Mouse (Mus musculus) lung, embryonic 14.5 days (tissue): Measurements from ENCODE around the gene Ubash3b. TPM values are rescaled to one million over a fixed set of nuclear protein-coding genes. Genes with fewer than 3 reads are reported as not detected.
A peak's percentile ranks its signal among the peaks of the same experiment; 100 is the strongest.

Experiments used
- ATAC-seq: fragments of 200-750 bp; cut with Nextera tagmentation; 2 replicates; pipeline ENCODE4 v1.8.0; 2017; ENCODE audit warnings: mild to moderate bottlenecking, moderate TSS enrichment, moderate library complexity; ENCODE audit not compliant: insufficient read depth
- DNase-seq: peaks from one replicate; pipeline ENCODE4 v3.0.0-alpha.2; 2015
- H3K27ac ChIP-seq: fragments of 300-500 bp; sonication (generic); 2 replicates; pipeline ENCODE4 v1.5.1; 2014; ENCODE audit warnings: low read depth, mild to moderate bottlenecking, moderate library complexity
- H3K27me3 ChIP-seq: fragments of 300-500 bp; sonication (generic); 2 replicates; pipeline ENCODE4 v1.6.1; 2014; ENCODE audit warnings: low read length, control low read depth; ENCODE audit not compliant: insufficient read depth
- H3K36me3 ChIP-seq: fragments of 300-500 bp; sonication (generic); 2 replicates; pipeline ENCODE4 v1.6.1; 2014; ENCODE audit warnings: control low read depth; ENCODE audit not compliant: insufficient read depth
- H3K4me1 ChIP-seq: fragments of 300-500 bp; sonication (generic); 2 replicates; pipeline ENCODE4 v1.6.1; 2014; ENCODE audit warnings: antibody characterized with exemption, control low read depth; ENCODE audit not compliant: insufficient read depth
- H3K4me2 ChIP-seq: fragments of 300-500 bp; sonication (generic); 2 replicates; pipeline ENCODE4 v1.6.1; 2014; ENCODE audit warnings: mild to moderate bottlenecking
- H3K4me3 ChIP-seq: fragments of 300-500 bp; sonication (generic); 2 replicates; pipeline ENCODE4 v1.5.1; 2014; ENCODE audit warnings: low read depth, low read length
- H3K9ac ChIP-seq: fragments of 300-500 bp; sonication (generic); 2 replicates; pipeline ENCODE4 v1.6.1; 2014
- H3K9me3 ChIP-seq: fragments of 300-500 bp; sonication (generic); 2 replicates; pipeline ENCODE4 v1.6.1; 2016; ENCODE audit warnings: low read depth, low read length, control low read depth
- CTCF ChIP-seq: IDR thresholded peaks from 2 replicates; pipeline ENCODE4 v1.5.1; 2016; ENCODE audit warnings: antibody characterized with exemption, low read depth
- WGBS: fragments of 180-500 bp; shearing (Covaris S2); extraction: QIAGEN DNeasy Blood & Tissue Kit; methylation state at CpG from one replicate; pipeline ENCODE4 v1.1.7; 2014; 5-methylcytosine and 5-hydroxymethylcytosine counted together
- polyA plus RNA-seq: library from polyadenylated mRNA; unstranded; fragments of >200 nt; fragmentation: Nextera tagmentation; extraction: Ambion mirVana; gene quantifications from 2 replicates; pipeline ENCODE4 v1.2.1, GENCODE M21; 2014

Gene Ubash3b
- polyA plus RNA-seq, 1 experiment from 2014 or later, result 8.0 TPM

DNA sequence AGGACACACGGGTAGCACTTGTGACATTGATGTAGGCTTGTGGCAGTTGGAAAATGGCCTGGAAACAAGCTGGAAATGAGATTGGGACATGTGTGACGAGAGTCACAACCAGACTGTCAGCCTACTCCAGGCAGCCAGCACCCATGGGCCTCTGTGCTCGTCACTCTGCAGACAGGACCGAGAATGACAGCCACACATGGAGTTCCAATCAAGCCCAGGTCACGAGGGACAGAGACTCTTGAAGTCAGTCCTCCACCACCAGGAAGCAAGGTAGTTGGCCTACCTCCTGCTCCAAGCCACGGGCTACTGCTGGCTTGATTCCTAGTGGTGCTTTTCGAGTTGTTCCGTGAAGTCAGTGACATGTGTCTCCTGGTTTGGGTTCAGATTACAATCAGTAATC, 20.3 kb upstream of the Ubash3b start:
- TF ChIP-seq CTCF, result no peak
- H3K9me3 ChIP-seq, result no peaks in the 10 kb centered on the region
- no peaks in the 10 kb centered on the region for H3K36me3 ChIP-seq
- DNase-seq (no peak), ATAC-seq (no peak)
- no peak overlapping the region for H3K27ac ChIP-seq
- no peak overlapping the region for H3K4me3 ChIP-seq
- H3K4me1 ChIP-seq, result no peaks in the 10 kb centered on the region
- no peak overlapping the region for H3K9ac ChIP-seq
- H3K4me2 ChIP-seq, result no peak overlapping the region
- no peaks in the 10 kb centered on the region for H3K27me3 ChIP-seq
- WGBS, result 64% methylated on average over 8 of the region's 8 CpGs

DNA sequence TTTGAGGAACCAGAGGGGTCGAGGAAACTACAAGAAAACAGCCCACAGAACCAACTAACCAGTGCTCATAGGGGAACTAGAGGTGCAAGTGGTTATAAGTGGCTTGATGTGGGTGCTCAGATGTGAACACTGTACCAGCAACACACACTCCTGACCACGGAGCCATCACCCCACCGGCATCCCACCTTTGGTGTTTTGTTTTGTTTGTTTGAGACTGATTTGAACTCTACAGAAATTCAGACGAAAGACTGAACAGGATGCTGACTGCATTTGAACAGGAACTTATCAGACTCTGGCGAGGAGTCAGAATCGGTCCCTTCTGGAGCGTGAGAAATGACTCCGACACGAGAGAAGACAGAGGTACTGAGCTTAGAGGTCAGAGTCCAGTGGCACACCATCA, 19.9 kb upstream of the Ubash3b start:
- H3K27me3 ChIP-seq, result no peaks in the 10 kb centered on the region
- H3K36me3 ChIP-seq, result no peaks in the 10 kb centered on the region
- no peak for TF ChIP-seq CTCF
- no peak for ATAC-seq
- no peak overlapping the region for H3K9ac ChIP-seq
- H3K4me2 ChIP-seq, result no peak overlapping the region
- H3K4me3 ChIP-seq, result no peak overlapping the region
- no peaks in the 10 kb centered on the region for H3K9me3 ChIP-seq
- H3K4me1 ChIP-seq, result no peaks in the 10 kb centered on the region
- no peak overlapping the region for H3K27ac ChIP-seq
- no peak for DNase-seq
- 71% methylated on average over 9 of the region's 9 CpGs for WGBS

DNA sequence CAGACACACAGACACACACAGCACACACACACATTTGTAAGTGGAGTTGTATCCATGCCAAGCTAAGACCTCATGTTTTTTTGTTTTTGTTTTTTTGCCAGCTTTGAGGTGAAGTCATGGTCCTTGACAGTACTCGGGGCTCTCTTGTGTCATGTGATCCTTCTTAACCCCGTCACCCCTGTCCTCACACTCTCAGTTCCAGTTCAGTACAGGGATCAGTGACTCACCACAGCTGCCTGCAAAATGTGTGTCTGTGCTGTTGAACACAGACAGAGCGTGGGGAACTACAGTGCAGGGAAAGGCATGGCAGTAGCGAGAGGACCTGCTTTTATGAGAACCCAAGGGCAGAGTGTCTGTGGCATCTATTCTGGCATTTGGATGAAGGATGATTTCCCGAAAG, 17.6 kb upstream of the Ubash3b start:
- Histone ChIP-seq H3K9me3 (no peaks in the 10 kb centered on the region), H3K9ac (no peak overlapping the region), H3K4me1 (no peaks in the 10 kb centered on the region), H3K36me3 (no peaks in the 10 kb centered on the region), H3K4me3 (no peak overlapping the region), H3K27ac (no peak overlapping the region), H3K27me3 (no peaks in the 10 kb centered on the region), H3K4me2 (no peak overlapping the region)
- 65% methylated on average over 5 of the region's 5 CpGs for WGBS
- ATAC-seq, result no peak
- no peak for TF ChIP-seq CTCF
- DNase-seq, result no peak

DNA sequence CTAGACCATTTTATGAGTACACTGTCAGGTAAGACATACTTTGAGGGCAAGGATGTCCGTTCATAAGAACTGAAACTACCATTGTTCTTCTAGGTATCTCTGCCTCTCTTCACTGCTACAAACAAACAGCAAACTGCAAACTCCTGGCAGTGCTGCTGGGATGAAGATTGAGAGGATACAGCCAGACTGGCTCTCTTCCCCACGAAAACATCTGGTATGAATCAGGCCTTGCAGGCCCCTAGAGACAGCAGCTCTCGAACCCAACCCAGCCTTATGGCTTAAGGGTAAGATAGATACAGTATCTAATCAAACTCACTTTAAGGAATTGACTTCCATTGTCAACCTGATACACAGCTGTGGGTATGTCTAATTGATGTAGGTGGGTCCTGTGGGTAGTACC, 11.7 kb upstream of the Ubash3b start:
- WGBS, result 71% methylated on average over 3 of the region's 3 CpGs
- Histone ChIP-seq H3K27ac (no peak overlapping the region), H3K9me3 (no peaks in the 10 kb centered on the region), H3K4me1 (no peaks in the 10 kb centered on the region), H3K4me3 (no peak overlapping the region), H3K36me3 (no peaks in the 10 kb centered on the region), H3K9ac (no peak overlapping the region), H3K27me3 (no peaks in the 10 kb centered on the region), H3K4me2 (no peak overlapping the region)
- ATAC-seq (no peak), DNase-seq (no peak)
- no peak for TF ChIP-seq CTCF

DNA sequence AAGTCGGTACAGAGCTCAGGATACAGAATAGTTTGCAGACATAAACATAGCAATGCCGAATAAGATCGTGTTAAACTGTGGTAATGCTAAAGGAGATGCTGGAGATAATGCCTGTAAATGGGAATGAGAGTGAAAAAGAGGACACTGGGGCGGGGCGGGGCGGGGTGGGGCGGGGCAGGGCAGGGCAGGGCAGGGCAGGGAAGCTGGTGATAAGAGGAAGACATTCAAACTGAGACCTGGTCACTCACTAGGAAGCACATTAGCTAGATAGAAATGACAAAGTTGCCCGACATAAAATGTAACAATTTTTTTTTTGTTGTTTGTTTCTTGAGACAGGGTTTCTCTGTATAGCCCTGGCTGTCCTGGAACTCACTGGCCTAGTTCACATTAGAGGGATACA, 10.9 kb upstream of the Ubash3b start:
- no peak for TF ChIP-seq CTCF
- ATAC-seq, result no peak

DNA sequence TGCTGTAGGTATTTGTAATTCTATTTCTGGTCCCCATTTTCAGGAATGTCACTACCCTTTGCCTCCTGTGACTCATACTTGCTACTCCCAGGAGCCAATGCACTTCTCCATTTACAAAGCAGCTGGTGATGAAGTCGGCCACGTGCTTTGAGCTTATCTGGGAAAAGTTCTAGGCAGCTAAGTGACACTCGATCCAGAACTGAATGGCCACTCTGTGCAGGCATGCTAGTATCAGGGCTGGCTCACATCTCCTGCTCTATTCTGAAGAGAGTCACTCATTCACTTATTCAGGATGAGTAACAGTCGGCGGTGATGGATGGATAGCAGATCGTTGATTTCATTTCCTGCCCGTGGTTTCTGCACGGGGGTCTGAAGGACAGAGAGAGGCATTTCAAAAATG, 8.5 kb upstream of the Ubash3b start:
- H3K27me3 ChIP-seq, result no peaks in the 10 kb centered on the region
- no peaks in the 10 kb centered on the region for H3K4me1 ChIP-seq
- no peaks in the 10 kb centered on the region for H3K36me3 ChIP-seq
- no peak overlapping the region for H3K4me3 ChIP-seq
- no peak for ATAC-seq
- no peak for TF ChIP-seq CTCF
- H3K9ac ChIP-seq, result no peak overlapping the region
- no peak overlapping the region for H3K4me2 ChIP-seq
- peak; percentile 32 for DNase-seq
- H3K9me3 ChIP-seq, result no peaks in the 10 kb centered on the region
- H3K27ac ChIP-seq, result no peak overlapping the region
- whole genome bisulfite sequencing, result 20% methylated on average over 8 of the region's 8 CpGs

More for the DNA sequence above, 10.9 kb upstream of the Ubash3b start:
- Histone ChIP-seq H3K4me3 (no peak overlapping the region), H3K4me1 (no peaks in the 10 kb centered on the region), H3K27me3 (no peaks in the 10 kb centered on the region), H3K4me2 (no peak overlapping the region), H3K9me3 (no peaks in the 10 kb centered on the region), H3K9ac (no peak overlapping the region), H3K27ac (no peak overlapping the region), H3K36me3 (no peaks in the 10 kb centered on the region)
- WGBS, result 81% methylated on average over 8 of the region's 8 CpGs
- no peak for DNase-seq

DNA sequence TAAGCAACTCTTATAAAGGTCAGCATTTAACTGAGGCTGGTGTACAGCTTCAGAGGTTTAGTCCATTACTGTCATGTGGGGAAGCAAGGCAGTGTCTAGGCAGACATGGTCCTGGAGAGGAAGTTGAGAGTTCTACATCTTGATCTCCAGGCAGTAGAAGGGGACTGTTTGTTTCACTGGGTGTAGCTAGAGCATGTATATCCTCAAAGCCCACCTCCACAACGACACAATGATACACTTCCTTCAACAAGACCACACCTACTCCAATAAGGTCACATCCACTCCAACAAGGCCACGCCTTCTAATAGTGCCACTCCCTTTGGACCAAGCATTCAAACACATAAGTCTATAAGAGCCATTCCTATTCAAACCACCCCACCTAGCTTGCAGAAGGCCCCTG, 7.2 kb upstream of the Ubash3b start:
- no peak for ATAC-seq
- TF ChIP-seq CTCF, result no peak
- no peak for DNase-seq

DNA sequence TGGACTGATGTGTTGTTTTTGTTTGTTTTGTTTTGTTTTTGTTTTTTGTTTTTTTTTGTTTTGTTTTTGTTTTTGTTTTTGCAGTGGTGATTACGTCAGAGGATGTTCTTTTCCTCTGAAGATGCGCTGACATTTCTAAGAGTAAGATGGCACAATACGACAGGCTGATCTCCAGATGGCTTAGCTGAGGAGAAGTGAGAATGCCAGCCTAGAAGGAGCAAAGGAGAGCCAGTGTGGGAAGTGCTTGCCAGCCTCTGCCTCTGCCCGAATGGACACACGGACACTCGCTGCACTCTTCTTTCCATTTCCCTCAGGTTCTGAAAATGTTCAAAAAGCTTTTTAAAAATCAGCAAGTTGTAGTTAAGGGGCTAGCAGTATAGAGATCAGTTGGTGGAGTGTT, 6.7 kb upstream of the Ubash3b start:
- Histone ChIP-seq H3K9me3 (no peaks in the 10 kb centered on the region), H3K27ac (no peak overlapping the region), H3K36me3 (no peaks in the 10 kb centered on the region), H3K4me3 (no peak overlapping the region), H3K4me1 (no peaks in the 10 kb centered on the region), H3K4me2 (no peak overlapping the region), H3K9ac (no peak overlapping the region), H3K27me3 (no peaks in the 10 kb centered on the region)
- no peak for ATAC-seq
- WGBS, result 90% methylated on average over 6 of the region's 6 CpGs
- DNase-seq, result no peak
- TF ChIP-seq CTCF, result no peak

More for the DNA sequence above, 7.2 kb upstream of the Ubash3b start:
- no peak overlapping the region for H3K4me3 ChIP-seq
- WGBS, result 76% methylated on average over 2 of the region's 2 CpGs
- H3K9me3 ChIP-seq, result no peaks in the 10 kb centered on the region
- no peak overlapping the region for H3K4me2 ChIP-seq
- no peaks in the 10 kb centered on the region for H3K27me3 ChIP-seq
- no peak overlapping the region for H3K27ac ChIP-seq
- H3K9ac ChIP-seq, result no peak overlapping the region
- no peaks in the 10 kb centered on the region for H3K4me1 ChIP-seq
- H3K36me3 ChIP-seq, result no peaks in the 10 kb centered on the region
